Mouse (Mus musculus) left cerebral cortex, postnatal 25 days (tissue): ENCODE results near the gene Gm42791. TPM values are rescaled to one million over a fixed set of nuclear protein-coding genes. Genes with fewer than 3 reads are reported as not detected.
A peak's percentile ranks its signal among the peaks of the same experiment; 100 is the strongest.

Experiments used
- DNase-seq, 2 experiments: peaks; one replicate each; pipeline ENCODE4 v3.0.0; 2022; ENCODE audit warnings: low spot score in 2 of 2, mixed read lengths in 1 of 2
- intact Hi-C: fragments of 180-260 bp; cut with DNase I; formaldehyde crosslinking; loops from one replicate; pipeline ENCODE4 v1.15.1; 2025
- total RNA-seq, 2 experiments: library from RNA; stranded (reverse); gene quantifications; 2 replicates each; pipeline ENCODE4 v1.2.3; 2021

Gm42791 gene
- total RNA-seq, 2 experiments from 2014 or later = 17.8 to 18.5 TPM

- DNase-seq = peak; percentile 30 to 74
- intact Hi-C loops = loop anchor here (2.0 kb wide), 2 partner anchors 36 to 48 kb away; no protein-coding TSS in a partner anchor
These were observed 19.8 kb upstream of the Gm42791 start for GRCm38 (mm10) chr5:149014600-149015268.

- no peak for DNase-seq
- intact Hi-C loops = loop anchor here (2.0 kb wide), 2 partner anchors 37 to 47 kb away; no protein-coding TSS in a partner anchor
These were observed 19.0 kb upstream of the Gm42791 start for GRCm38 (mm10) chr5:149013817-149014508.

- DNase-seq = no peak
- intact Hi-C loops = no loop called here
These were observed 14.2 kb upstream of the Gm42791 start for GRCm38 (mm10) chr5:149009111-149009510.

GRCm38 (mm10) chr5:149007295-149007646, 12.3 kb upstream of the Gm42791 start:
- intact Hi-C loops = loop anchor here (2.0 kb wide), 3 partner anchors 24 to 328 kb away; no protein-coding TSS in a partner anchor
- no peak for DNase-seq

- DNase-seq = peak; percentile 99 to 100
- intact Hi-C loops = loop anchor here (1.0 to 2.0 kb wide), 5 partner anchors 24 to 328 kb away; partner anchors contain the start of genes Hmgb1 and Uspl1
These were observed 11.7 kb upstream of the Gm42791 start for GRCm38 (mm10) chr5:149006362-149007294.

- intact Hi-C loops = loop anchor here (1.0 to 2.0 kb wide), 5 partner anchors 25 to 329 kb away; partner anchors contain the start of genes Hmgb1 and Uspl1
- DNase-seq = peak; percentile 19 to 36
These were observed 10.9 kb upstream of the Gm42791 start for GRCm38 (mm10) chr5:149005701-149006361.

GRCm38 (mm10) chr5:149005083-149005482, 10.1 kb upstream of the Gm42791 start:
- intact Hi-C loops = no loop called here
- DNase-seq = no peak

GRCm38 (mm10) chr5:149003137-149003536, 8.2 kb upstream of the Gm42791 start:
- intact Hi-C loops = no loop called here
- DNase-seq = no peak

GRCm38 (mm10) chr5:149002803-149003115, 7.8 kb upstream of the Gm42791 start:
- intact Hi-C loops = no loop called here
- no peak for DNase-seq

GRCm38 (mm10) chr5:149002034-149002802, 7.3 kb upstream of the Gm42791 start:
- intact Hi-C loops = no loop called here
- no peak for DNase-seq

- intact Hi-C loops = no loop called here
- DNase-seq = no peak
These were observed 4.9 kb upstream of the Gm42791 start for GRCm38 (mm10) chr5:148999802-149000201.

GRCm38 (mm10) chr5:148998512-148998911, 3.6 kb upstream of the Gm42791 start:
- no peak for DNase-seq
- intact Hi-C loops = no loop called here

- intact Hi-C loops = no loop called here
- DNase-seq = no peak
These were observed 1.7 kb upstream of the Gm42791 start for GRCm38 (mm10) chr5:148996709-148997037.

- intact Hi-C loops = loop anchor here (2.0 kb wide), 1 partner anchor 29 kb away; no protein-coding TSS in a partner anchor
- no peak for DNase-seq
These were observed 1.2 kb upstream of the Gm42791 start for GRCm38 (mm10) chr5:148995962-148996708.

GRCm38 (mm10) chr5:148994311-148994705, 639 bp downstream of the Gm42791 start:
- intact Hi-C loops = loop anchor here (2.0 kb wide), 1 partner anchor 28 kb away; no protein-coding TSS in a partner anchor
- DNase-seq = no peak

GRCm38 (mm10) chr5:148992598-148992997, 2.3 kb downstream of the Gm42791 start:
- no peak for DNase-seq

GRCm38 (mm10) chr5:148990891-148991311, 4.0 kb downstream of the Gm42791 start:
- intact Hi-C loops = no loop called here
- DNase-seq = no peak

More at GRCm38 (mm10) chr5:148992598-148992997, 2.3 kb downstream of the Gm42791 start:
- intact Hi-C loops = no loop called here

GRCm38 (mm10) chr5:148989480-148989879, 5.5 kb downstream of the Gm42791 start:
- DNase-seq = no peak
- intact Hi-C loops = no loop called here
